Mouse (Mus musculus): Measurements from ENCODE around the gene Eif3b.
A peak's percentile ranks its signal among the peaks of the same experiment; 100 is the strongest.
"Not testable (repeated sequence)": the region's sequence is repeated elsewhere in the genome, so short reads cannot be mapped to it uniquely, and the experiment has no call there.

Eif3b gene

DNA sequence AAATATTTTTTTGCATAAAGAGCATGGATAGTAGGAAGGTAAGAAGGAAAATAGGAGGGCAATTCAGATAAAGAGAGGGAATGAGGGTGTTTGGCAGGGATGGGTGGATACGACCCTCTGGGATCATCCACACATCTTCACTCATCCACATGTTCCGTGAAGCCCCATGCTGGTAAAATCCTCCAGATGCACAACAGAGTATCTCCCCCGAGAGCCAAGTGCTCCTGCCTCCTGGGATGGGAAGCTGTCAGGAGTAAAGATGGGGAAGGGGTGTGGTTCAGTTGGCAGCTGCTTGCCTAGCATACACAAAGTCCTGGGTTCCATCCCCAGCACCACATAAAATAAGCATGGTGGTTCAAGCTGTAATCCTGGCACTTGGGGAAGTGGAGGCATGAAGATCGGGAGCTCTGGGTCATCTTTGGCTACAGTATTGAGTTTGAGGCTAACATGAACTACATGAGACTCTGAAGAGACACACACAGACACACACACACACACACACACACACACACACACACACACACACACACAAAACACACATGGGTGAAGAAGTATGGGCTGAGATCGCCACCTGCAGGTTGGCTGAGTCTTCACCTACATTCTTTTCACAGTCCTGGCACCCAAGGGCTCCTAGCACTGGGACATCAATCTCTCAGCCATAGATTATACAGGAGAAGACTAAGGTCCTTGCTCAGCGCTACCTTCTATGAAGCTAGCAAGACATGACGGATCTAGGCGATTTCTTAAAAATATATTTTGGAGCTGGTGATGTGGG is 22.8 kb upstream of the Eif3b start:
- no peak for DNase-seq (ENCODE audit: low spot score in 2 of 2)

- DNase-seq (ENCODE audit: low spot score in 2 of 2) = no peak
Measured at GRCm38 (mm10) chr5:140402640-140403270, 16.4 kb upstream of the Eif3b start.

- no peak for DNase-seq (ENCODE audit: low spot score in 2 of 2)
Measured at GRCm38 (mm10) chr5:140405126-140405525, 14.0 kb upstream of the Eif3b start.

DNA sequence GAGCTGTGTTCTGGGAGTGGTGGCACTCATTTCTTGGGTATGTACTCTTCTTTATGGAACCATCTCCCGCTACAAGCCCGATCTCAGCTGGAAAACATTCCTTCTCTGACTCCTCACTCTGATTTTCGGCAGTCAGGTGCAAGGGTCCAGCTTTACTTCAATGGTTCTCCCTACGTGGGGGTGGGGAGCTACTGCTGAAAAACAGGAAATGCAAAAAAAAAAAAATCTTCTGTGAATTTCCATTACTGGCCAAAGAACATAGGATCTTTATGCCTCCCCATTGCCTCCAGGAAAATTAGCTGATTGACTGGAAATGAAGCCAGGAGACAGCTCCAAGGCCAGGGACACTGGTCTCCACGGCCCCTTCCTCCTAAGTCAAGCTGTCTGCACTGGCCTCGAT is 12.5 kb upstream of the Eif3b start:
- DNase-seq (ENCODE audit: low spot score in 2 of 2) = no peak

- no peak for DNase-seq (ENCODE audit: low spot score in 2 of 2)
Measured at GRCm38 (mm10) chr5:140408801-140409200, 10.3 kb upstream of the Eif3b start.

DNA sequence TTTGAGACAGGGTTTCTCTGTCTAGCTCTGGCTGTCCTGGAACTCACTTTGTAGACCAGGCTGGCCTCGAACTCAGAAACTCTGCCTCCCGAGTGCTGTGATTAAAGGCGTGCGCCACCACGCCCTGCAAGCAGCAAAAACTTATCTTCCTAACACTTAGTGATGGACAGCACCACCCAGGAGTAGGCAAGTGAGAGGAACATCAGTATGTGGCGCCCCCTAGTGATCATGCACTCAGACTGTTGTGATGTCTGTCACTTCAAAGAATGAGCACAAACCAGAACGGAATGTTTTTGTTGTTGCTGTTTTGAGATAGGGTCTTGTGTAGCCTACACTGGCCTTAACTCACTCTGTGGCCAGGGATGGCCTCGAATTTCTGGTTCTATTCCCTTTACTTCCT is 7.8 kb upstream of the Eif3b start:
- DNase-seq (ENCODE audit: low spot score in 2 of 2) = peak in 1 of 2 experiments; percentile 33

DNA sequence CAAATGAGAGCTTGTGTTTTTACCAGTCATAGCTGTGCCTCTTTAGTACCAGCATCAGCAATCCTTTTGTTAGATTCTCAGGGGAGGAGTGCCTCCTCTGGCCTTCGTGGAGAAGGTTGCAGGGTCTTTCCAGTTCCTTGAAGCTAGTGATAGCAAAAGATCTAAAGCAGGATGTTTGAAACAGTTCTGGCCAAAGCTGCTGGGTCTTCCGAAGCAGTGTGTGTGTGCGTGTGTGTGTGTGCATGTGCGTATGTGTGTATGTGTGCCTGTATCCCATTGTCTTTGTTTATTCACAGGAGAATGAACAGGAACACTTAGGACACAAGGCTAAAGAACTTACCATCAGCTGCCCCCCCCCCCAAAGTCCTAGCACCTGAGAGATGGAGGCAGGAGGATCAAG is 4.5 kb upstream of the Eif3b start:
- no peak for DNase-seq (ENCODE audit: low spot score in 2 of 2)

DNA sequence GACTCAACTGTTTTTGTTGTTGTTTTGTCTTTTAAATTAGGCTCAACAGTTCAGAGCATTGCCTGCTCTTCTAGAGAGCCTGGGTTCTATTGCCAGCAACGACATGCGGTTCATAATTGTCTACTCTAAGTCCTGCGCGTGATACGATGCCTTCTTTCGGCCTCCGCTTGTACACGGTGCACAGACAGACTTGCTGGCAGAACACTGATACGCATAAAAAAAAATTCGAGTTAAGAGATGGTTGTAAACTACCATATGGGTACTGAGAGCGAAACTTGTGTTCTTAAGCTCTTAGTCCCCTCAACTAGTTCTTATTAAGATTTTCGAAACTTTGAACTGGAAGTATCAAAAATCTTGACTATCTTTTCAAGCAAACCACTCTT is 1.0 kb upstream of the Eif3b start:
- DNase-seq (ENCODE audit: low spot score in 2 of 2) = no peak

DNA sequence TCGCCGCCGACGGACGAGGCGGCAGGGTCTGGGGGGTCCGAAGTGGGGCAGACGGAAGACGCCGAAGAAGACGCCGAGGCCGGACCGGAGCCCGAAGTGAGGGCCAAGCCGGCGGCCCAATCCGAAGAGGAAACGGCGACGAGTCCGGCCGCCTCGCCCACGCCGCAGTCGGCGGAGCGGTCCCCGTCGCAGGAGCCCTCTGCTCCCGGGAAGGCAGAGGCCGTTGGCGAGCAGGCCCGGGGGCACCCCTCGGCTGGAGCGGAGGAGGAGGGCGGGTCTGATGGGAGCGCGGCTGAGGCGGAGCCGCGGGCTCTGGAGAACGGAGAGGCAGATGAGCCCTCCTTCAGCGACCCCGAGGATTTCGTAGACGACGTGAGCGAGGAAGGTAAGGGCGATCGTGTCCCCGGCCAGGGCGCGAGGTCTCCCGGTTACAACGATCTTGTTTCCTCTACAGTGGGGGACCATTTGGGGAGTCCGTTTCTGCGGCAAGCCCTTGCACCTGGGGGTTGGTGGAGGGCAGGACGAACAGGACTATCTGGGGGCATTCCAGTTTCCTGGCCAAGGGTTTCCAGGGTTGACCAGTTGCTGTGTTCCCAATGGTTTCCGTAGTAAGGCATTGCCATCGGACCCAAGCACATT is 433 bp downstream of the Eif3b start:
- no peak for DNase-seq (ENCODE audit: low spot score in 2 of 2)

DNA sequence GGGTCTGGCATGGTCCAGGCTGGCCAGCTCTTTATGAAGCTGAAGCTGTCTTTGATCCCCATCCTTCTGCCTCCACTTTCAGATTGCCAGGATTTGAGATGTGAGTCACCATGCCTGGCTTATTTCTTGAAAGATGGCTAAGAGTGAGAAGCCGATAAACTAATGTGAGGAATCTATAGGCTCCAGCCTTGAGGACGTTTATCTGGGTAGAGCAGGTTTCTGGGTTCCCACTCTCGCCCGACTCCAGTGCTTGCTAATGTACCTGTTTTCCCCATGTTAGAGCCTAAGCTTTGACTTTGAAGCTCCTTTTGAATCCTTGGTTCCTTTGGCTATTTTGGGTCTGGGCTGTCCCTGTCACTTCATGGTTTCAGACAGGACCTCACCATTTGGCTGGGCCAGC is 1.5 kb downstream of the Eif3b start:
- no peak for DNase-seq (ENCODE audit: low spot score in 2 of 2)

DNA sequence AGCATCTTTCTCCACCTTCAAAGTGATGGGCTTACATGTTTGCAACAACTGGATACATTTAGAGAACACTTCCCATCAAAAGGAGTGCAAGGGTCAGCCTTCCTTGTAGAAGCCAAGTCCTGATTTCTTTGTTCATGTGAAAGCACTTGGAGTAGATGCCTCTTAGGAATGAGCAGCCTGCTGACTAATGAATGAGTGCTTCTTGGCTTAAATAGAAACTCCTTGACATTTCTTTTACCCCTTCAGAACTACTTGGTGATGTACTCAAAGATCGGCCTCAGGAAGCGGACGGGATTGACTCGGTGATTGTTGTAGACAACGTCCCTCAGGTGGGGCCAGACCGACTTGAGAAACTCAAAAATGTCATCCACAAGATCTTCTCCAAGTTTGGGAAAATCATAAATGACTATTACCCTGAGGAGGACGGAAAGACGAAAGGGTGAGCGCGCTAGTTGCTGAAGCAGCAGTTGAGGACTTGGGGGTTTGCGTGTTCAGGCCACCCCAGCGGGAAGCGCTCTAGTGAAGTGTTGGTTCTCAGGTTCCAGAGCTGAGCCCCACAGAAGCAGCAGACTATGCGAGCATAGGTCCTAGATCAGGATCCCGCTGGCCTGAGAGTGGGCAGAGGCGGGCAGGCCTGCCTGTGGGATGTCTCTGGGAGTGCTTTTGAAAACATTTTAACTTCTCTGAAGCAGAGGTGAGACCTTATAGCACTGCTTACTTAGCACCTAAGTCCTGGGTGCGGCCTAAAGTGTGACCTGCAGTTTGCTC is 6.1 kb downstream of the Eif3b start:
- no peak for DNase-seq (ENCODE audit: low spot score in 2 of 2)

DNA sequence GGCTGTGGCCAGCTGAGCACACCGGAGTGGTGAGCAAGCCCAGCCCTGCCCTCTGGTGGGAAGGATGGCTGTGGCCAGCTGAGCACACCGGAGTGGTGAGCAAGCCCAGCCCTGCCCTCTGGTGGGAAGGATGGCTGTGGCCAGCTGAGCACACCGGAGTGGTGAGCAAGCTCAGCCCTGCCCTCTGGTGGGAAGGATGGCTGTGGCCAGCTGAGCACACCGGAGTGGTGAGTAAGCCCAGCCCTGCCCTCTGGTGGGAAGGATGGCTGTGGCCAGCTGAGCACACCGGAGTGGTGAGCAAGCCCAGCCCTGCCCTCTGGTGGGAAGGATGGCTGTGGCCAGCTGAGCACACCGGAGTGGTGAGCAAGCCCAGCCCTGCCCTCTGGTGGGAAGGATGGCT is 20.0 kb downstream of the Eif3b start:
- not testable (repeated sequence) for DNase-seq (ENCODE audit: low spot score in 2 of 2)

DNA sequence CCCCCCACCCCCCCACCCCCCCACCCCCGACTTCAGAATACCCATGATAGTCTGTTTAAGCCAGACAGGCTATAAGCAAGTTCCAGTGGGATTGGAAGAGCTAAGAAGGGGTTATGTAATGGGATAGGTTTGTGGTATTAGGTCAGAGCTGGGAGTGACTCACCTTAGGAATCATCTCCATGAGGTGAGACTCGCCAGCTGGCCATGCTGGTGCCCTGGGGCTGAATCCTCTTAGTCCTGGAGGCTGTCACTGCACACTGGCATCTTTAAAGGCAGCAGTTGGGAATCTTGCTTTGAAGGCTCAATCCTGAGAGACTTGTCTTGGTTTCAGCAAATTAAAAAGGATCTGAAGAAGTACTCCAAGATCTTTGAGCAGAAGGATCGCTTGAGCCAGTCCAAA is 22.3 kb downstream of the Eif3b start:
- DNase-seq (ENCODE audit: low spot score in 2 of 2) = no peak

- no peak for DNase-seq (ENCODE audit: low spot score in 2 of 2)
Measured at GRCm38 (mm10) chr5:140444012-140444411, 24.9 kb downstream of the Eif3b start.

DNA sequence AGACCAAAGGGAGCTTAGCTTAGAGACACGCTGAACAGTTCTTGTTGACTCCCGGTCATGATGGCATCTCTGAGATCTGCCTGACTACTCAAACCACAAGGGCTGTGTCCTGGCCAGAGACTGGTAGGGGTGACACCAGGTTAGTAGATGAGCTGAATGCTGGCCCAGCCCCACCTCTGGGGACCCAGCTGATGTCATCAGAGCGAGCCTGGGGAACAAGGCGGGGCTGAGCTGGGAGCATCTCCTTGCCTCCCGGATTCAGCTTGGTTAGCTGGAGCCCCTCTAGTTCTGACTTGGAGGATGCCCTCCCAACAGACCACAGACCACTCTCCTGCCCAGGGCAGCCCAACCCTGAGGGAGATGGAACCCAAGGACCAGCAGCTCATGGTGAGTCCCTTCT is 26.2 kb downstream of the Eif3b start, which contains the start of gene Gm4869:
TSS of gene Gm4869 (plus strand) at position 301 of the 400 bp plus-strand sequence.
- no peak for DNase-seq (ENCODE audit: low spot score in 2 of 2)

GRCm38 (mm10) chr5:140446054-140446453 is 26.9 kb downstream of the Eif3b start:
- DNase-seq (ENCODE audit: low spot score in 2 of 2) = no peak

DNA sequence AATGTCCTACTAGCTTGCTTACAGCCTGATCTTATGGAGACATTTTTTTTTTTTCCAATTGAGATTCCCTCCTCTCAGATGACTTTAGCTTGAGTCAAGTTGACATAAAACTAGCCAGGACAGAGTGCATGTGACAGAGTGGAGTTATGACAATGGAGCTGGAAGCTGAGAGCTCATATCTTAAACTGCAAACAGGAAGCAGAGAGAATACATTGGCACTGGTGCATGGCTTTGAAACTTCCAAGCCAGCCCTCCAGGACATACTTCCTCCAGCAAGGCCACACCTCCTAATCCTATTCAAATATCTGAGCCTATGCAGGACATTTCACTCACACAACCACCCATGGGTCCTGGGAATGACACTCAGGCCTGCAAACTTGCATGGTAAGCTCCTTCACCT is 35.4 kb downstream of the Eif3b start:
- DNase-seq (ENCODE audit: low spot score in 2 of 2) = no peak

GRCm38 (mm10) chr5:140455466-140455865 is 36.3 kb downstream of the Eif3b start:
- DNase-seq (ENCODE audit: low spot score in 2 of 2) = no peak

DNA sequence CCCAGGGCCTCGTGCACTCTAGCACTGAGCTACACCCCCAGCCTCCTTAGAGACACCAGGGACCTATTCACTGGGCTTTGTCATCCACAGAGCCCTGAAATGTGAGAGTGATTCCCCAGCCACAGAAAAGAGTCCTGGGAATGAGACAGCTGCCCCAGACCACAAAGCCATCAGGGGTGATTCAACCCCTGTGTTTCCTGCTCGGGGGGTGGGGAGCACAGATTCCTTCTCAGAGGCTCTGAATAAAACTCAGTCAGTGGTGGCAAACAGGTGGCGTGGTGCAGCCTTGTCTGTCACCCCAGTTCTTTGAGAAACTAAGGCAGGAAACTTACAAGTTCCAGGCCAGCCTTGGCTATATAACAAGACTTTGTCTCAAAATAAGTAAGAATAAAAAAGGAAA is 42.3 kb downstream of the Eif3b start:
- no peak for DNase-seq (ENCODE audit: low spot score in 2 of 2)

DNA sequence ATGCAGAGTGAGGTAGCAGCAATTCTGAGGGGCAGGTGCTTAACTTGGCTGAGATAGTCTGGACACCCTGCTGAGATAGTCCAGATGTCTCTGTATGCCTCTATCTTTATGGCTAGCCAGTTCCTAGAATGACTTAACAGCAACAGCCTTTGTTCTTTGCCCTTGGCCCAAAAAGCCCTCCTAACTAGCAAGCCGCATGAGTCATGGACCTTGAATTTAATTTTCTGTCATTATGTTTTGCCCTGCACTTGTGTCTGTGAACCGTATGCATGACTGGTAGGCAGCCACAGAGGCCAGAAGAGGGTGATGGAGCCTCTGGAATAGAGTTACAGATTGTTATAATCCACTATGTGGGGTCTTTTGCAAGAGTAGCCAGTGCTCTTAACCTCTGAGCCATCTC is 44.0 kb downstream of the Eif3b start:
- DNase-seq (ENCODE audit: low spot score in 2 of 2) = not testable (repeated sequence)

GRCm38 (mm10) chr5:140464943-140465342 is 45.8 kb downstream of the Eif3b start:
- DNase-seq (ENCODE audit: low spot score in 2 of 2) = no peak

GRCm38 (mm10) chr5:140472336-140472735 is 53.2 kb downstream of the Eif3b start:
- DNase-seq (ENCODE audit: low spot score in 2 of 2) = no peak

Measured in frontal cortex, postnatal 10 days (tissue).